Mouse (Mus musculus): ENCODE measurements around the gene Nrl. TPM values are rescaled to one million over a fixed set of nuclear protein-coding genes. Genes with fewer than 3 reads are reported as not detected.

The Nrl gene
- polyA plus RNA-seq, 1 experiment from 2014 or later, result not detected

DNA sequence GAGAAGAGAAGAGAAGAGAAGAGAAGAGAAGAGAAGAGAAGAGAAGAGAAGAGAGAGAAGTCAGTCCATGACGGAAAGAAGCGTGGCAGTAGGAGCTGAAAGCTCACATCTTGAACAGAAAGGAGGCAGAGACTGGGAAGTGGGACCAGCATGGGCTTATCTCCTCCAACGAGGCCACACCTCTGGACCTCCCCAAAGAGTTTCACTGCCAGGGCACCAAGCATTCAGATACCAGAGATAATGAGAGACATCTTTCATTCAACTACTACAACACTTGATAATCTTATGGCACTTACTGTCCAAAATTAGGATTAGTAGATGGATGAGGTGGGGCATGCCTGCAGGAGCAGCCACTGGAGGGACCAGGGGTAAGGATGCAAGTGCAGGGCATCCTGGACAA lies 31.0 kb upstream of the Nrl start:
- Histone ChIP-seq H3K4me3 (no peak overlapping the region), H3K4me2 (no peak overlapping the region), H3K9ac (no peak overlapping the region), H3K9me3 (no peaks in the 10 kb centered on the region), H3K4me1 (peaks cover 11% of the 10 kb centered on the region), H3K36me3 (no peaks in the 10 kb centered on the region), H3K27ac (no peak overlapping the region), H3K27me3 (no peaks in the 10 kb centered on the region)
- WGBS, result 65% methylated on average over 3 of the region's 3 CpGs
- ATAC-seq (ENCODE audit: borderline replicate concordance, extremely low read depth, low FRiP score, low TSS enrichment), result no peak

DNA sequence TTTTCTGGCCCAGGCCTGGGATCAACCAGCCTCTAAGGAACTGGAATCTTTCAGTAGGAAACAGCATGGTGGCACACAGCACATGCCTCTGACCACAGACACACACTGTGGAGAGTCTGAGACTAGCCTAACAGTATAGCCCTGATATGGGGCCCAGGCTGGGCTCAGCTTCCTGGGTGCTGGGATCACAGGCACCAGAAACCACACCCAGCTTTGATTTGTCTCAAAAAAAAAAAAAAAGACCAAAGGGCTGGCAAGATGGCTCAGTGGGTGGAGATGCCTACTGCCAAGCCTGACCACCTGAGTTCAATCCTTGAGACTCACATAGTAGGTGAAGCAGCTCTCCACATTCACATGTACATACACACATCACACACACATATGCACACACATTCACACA lies 29.9 kb upstream of the Nrl start:
- peaks cover 11% of the 10 kb centered on the region for H3K4me1 ChIP-seq
- no peaks in the 10 kb centered on the region for H3K9me3 ChIP-seq
- no peak overlapping the region for H3K27ac ChIP-seq
- no peak for ATAC-seq (ENCODE audit: borderline replicate concordance, extremely low read depth, low FRiP score, low TSS enrichment)
- no peak overlapping the region for H3K4me2 ChIP-seq
- no peak overlapping the region for H3K4me3 ChIP-seq
- no peak overlapping the region for H3K9ac ChIP-seq
- no peaks in the 10 kb centered on the region for H3K27me3 ChIP-seq
- peaks cover 7% of the 10 kb centered on the region; the same call in 1 of the 2 replicates for H3K36me3 ChIP-seq

DNA sequence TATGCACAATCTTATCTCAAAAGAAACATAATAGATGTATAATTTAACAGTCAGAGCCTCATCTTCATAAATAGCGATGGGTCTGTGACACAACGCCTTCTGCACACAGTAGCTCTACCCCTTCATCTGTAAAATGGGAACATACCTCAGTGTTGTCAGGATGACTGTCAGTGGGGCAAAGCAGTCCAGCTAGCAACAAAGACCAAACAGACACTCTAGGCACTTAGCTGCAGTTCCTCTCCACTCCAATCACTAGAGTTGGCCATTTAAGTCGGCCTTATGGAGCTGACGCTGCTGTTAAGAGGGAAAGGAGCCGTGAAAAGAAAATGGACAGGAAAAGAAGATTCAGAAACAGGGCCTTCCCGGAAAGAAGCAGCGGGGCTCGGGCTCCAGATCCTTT lies 27.0 kb upstream of the Nrl start:
- Histone ChIP-seq H3K4me1 (no peaks in the 10 kb centered on the region), H3K4me3 (no peak overlapping the region), H3K9ac (no peak overlapping the region), H3K27me3 (no peaks in the 10 kb centered on the region), H3K4me2 (no peak overlapping the region), H3K27ac (no peak overlapping the region), H3K36me3 (peaks cover 34% of the 10 kb centered on the region), H3K9me3 (no peaks in the 10 kb centered on the region)
- 88% methylated on average over 8 of the region's 8 CpGs for whole genome bisulfite sequencing
- no peak for ATAC-seq (ENCODE audit: borderline replicate concordance, extremely low read depth, low FRiP score, low TSS enrichment)

DNA sequence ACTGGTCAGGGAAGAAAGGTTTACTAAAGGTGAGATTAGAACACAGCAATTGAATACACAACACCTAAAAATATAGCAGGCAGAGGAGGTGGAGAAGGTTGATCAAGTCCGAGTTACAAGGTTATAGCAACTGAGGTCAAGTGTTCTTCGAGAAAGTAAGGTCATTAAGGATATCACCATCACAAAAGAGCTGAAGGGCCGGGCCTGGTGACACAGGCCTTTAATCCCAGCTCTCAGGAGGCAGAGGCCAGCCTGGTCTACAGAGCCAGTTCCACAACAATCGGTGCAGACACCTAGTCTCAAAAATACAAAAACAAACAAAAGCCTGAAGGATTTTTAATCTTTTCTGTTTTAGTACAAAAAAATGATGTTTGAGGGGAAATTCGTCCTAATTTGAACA lies 26.6 kb upstream of the Nrl start:
- Histone ChIP-seq H3K27ac (no peak overlapping the region), H3K9ac (no peak overlapping the region), H3K36me3 (peaks cover 38% of the 10 kb centered on the region), H3K4me1 (no peaks in the 10 kb centered on the region), H3K27me3 (no peaks in the 10 kb centered on the region), H3K4me2 (no peak overlapping the region), H3K4me3 (no peak overlapping the region), H3K9me3 (no peaks in the 10 kb centered on the region)
- 64% methylated on average over 5 of the region's 5 CpGs for WGBS
- ATAC-seq (ENCODE audit: borderline replicate concordance, extremely low read depth, low FRiP score, low TSS enrichment), result no peak

- no peak overlapping the region for H3K9ac ChIP-seq
- H3K36me3 ChIP-seq, result peaks cover 48% of the 10 kb centered on the region
- no peaks in the 10 kb centered on the region for H3K27me3 ChIP-seq
- H3K4me3 ChIP-seq, result no peak overlapping the region
- no peak for ATAC-seq (ENCODE audit: borderline replicate concordance, extremely low read depth, low FRiP score, low TSS enrichment)
- no peaks in the 10 kb centered on the region for H3K9me3 ChIP-seq
- no peak overlapping the region for H3K27ac ChIP-seq
- 88% methylated on average over 6 of the region's 6 CpGs for WGBS
- no peak overlapping the region for H3K4me2 ChIP-seq
- H3K4me1 ChIP-seq, result no peaks in the 10 kb centered on the region
Observed at GRCm38 (mm10) chr14:55550191-55550590, 25.4 kb upstream of the Nrl start.

DNA sequence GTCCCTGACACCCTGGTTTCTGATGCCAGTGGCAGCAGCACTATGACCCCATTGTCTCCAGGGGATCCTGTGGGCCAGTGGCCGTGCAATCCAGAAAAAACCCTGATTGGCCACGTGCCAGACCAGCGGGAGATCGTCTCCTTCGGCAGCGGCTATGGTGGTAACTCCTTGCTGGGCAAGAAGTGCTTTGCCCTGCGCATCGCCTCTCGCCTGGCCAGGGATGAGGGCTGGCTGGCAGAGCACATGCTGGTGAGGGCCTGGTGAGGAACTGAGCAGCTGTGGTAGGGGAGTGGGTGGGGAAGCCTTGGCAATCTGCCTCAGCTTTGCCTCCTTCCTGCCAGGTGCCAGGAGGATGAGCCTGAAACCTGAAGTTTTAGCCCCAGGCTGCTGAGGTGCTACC lies 19.6 kb upstream of the Nrl start:
- peaks cover 22% of the 10 kb centered on the region for H3K4me1 ChIP-seq
- H3K27me3 ChIP-seq, result no peaks in the 10 kb centered on the region
- H3K4me2 ChIP-seq, result no peak overlapping the region
- ATAC-seq (ENCODE audit: borderline replicate concordance, extremely low read depth, low FRiP score, low TSS enrichment), result no peak
- peaks cover 66% of the 10 kb centered on the region for H3K36me3 ChIP-seq
- H3K4me3 ChIP-seq, result no peak overlapping the region
- H3K27ac ChIP-seq, result no peak overlapping the region
- WGBS, result 62% methylated on average over 9 of the region's 9 CpGs
- H3K9me3 ChIP-seq, result no peaks in the 10 kb centered on the region
- no peak overlapping the region for H3K9ac ChIP-seq

DNA sequence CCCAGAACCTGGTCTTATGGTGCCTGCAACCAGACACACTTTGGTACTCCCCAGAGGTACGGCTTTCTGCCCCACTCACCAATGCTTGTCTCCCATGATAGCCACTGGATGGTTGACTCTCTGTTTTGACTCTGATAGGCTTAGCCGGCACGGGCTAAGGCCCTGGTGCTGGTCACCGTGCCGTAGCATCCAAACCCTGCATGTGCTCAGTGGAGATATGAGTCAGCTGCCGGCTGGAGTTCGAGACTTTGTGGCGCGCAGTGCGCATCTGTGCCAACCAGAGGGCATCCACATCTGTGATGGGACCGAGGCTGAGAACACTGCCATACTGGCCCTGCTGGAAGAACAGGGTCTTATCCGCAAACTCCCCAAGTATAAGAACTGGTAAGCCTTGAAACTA lies 17.5 kb upstream of the Nrl start:
- H3K9me3 ChIP-seq, result no peaks in the 10 kb centered on the region
- no peak overlapping the region for H3K27ac ChIP-seq
- peaks cover 45% of the 10 kb centered on the region for H3K36me3 ChIP-seq
- WGBS, result 96% methylated on average over 12 of the region's 12 CpGs
- peaks cover 22% of the 10 kb centered on the region for H3K4me1 ChIP-seq
- H3K4me3 ChIP-seq, result no peak overlapping the region
- no peaks in the 10 kb centered on the region for H3K27me3 ChIP-seq
- H3K9ac ChIP-seq, result no peak overlapping the region
- no peak for ATAC-seq (ENCODE audit: borderline replicate concordance, extremely low read depth, low FRiP score, low TSS enrichment)
- no peak overlapping the region for H3K4me2 ChIP-seq

DNA sequence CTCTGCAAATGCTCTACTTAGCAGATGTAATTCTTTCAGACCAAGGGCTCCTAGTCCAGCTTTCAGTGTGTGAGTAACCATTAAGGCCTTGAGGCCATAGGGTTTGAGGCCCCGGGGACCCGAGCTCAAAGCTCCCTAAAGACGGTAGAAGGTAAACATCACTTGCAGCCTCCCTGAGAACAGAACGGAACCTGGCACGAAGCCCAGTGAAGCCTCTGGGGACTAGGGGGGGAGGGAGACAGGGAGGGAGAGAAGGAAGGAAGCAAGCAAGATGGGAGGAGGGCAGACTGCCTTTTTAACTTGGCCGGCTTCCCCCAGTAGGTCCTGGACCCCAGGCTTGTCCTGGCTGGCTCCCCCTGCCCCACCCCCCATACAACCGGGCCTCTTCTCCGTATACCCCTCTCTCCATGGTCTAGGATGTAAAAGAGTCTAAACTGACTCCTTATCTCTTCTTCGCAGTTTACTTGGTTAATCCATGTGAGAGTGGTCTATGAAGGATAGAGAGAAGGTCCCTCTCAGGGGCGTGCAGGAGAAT lies 16.1 kb upstream of the Nrl start:
- no peaks in the 10 kb centered on the region for H3K27me3 ChIP-seq
- H3K4me2 ChIP-seq, result peak overlapping the region; percentile 80
- peaks cover 22% of the 10 kb centered on the region for H3K4me1 ChIP-seq
- no peaks in the 10 kb centered on the region for H3K9me3 ChIP-seq
- H3K36me3 ChIP-seq, result peaks cover 33% of the 10 kb centered on the region
- ATAC-seq (ENCODE audit: borderline replicate concordance, extremely low read depth, low FRiP score, low TSS enrichment), result peak; percentile 76
- 1% methylated on average over 10 of the region's 10 CpGs for WGBS
- H3K9ac ChIP-seq, result peak overlapping the region; percentile 62
- H3K4me3 ChIP-seq, result peak overlapping the region; percentile 73
- H3K27ac ChIP-seq, result peak overlapping the region; percentile 97

- Histone ChIP-seq H3K27ac (peak within 1 kb of the TSS; percentile 97), H3K9ac (peak within 1 kb of the TSS; percentile 62), H3K9me3 (no peaks in the 10 kb centered on the region), H3K4me3 (peak within 1 kb of the TSS; percentile 73), H3K36me3 (peaks cover 28% of the 10 kb centered on the region), H3K27me3 (no peaks in the 10 kb centered on the region), H3K4me1 (peaks cover 22% of the 10 kb centered on the region), H3K4me2 (peak within 1 kb of the TSS; percentile 80)
- peak; percentile 96 for ATAC-seq (ENCODE audit: borderline replicate concordance, extremely low read depth, low FRiP score, low TSS enrichment)
- WGBS, result 0% methylated on average over 31 of the region's 32 CpGs
Observed at GRCm38 (mm10) chr14:55540067-55540786, 15.4 kb upstream of the Nrl start, which contains the start of gene Pck2. Gene Pck2, plus strand, starts transcription at chr14:55540266.

GRCm38 (mm10) chr14:55536116-55536745 lies 11.4 kb upstream of the Nrl start:
- Histone ChIP-seq H3K9me3 (no peaks in the 10 kb centered on the region), H3K36me3 (no peaks in the 10 kb centered on the region), H3K9ac (no peak overlapping the region), H3K4me2 (no peak overlapping the region), H3K27ac (no peak overlapping the region), H3K4me3 (no peak overlapping the region), H3K27me3 (no peaks in the 10 kb centered on the region), H3K4me1 (peaks cover 10% of the 10 kb centered on the region)
- WGBS, result 46% methylated on average over 6 of the region's 6 CpGs
- ATAC-seq (ENCODE audit: borderline replicate concordance, extremely low read depth, low FRiP score, low TSS enrichment), result no peak

- Histone ChIP-seq H3K27me3 (peaks cover 18% of the 10 kb centered on the region; the same call in 1 of the 2 replicates), H3K36me3 (no peaks in the 10 kb centered on the region), H3K9me3 (no peaks in the 10 kb centered on the region), H3K4me2 (no peak overlapping the region), H3K4me1 (no peaks in the 10 kb centered on the region), H3K9ac (no peak overlapping the region), H3K4me3 (no peak overlapping the region), H3K27ac (no peak overlapping the region)
- WGBS, result 21% methylated on average over 3 of the region's 3 CpGs
- ATAC-seq (ENCODE audit: borderline replicate concordance, extremely low read depth, low FRiP score, low TSS enrichment), result no peak
Observed at GRCm38 (mm10) chr14:55527940-55528339, 3.2 kb upstream of the Nrl start.

- Histone ChIP-seq H3K4me2 (no peak overlapping the region), H3K9me3 (no peaks in the 10 kb centered on the region), H3K36me3 (no peaks in the 10 kb centered on the region), H3K27me3 (peaks cover 29% of the 10 kb centered on the region), H3K4me1 (no peaks in the 10 kb centered on the region), H3K27ac (no peak overlapping the region), H3K9ac (no peak overlapping the region), H3K4me3 (no peak overlapping the region)
- WGBS, result 67% methylated on average over 2 of the region's 2 CpGs
- no peak for ATAC-seq (ENCODE audit: borderline replicate concordance, extremely low read depth, low FRiP score, low TSS enrichment)
Observed at GRCm38 (mm10) chr14:55526674-55527073, 1.9 kb upstream of the Nrl start.
